Mouse (Mus musculus): ENCODE results near the gene Gm14597. TPM values are rescaled to one million over a fixed set of nuclear protein-coding genes. Genes with fewer than 3 reads are reported as not detected.
"Not testable (repeated sequence)": the region's sequence is repeated elsewhere in the genome, so short reads cannot be mapped to it uniquely, and the experiment has no call there.

The Gm14597 gene
- not detected for total RNA-seq (2021)
- long read RNA-seq, experiment 1 = 0 reads
- long read RNA-seq, experiment 2 = 0 reads

- DNase-seq = not testable (repeated sequence)
These were observed at the start of gene Gm14597 for GRCm38 (mm10) chrX:53608879-53609278. TSS of gene Gm14597 (minus strand) at chrX:53608979.

GRCm38 (mm10) chrX:53652917-53653316, 44.1 kb upstream of the Gm14597 start:
- DNase-seq = not testable (repeated sequence)

- peak in 1 of 2 experiments; percentile 28 for DNase-seq
These were observed 37.1 kb upstream of the Gm14597 start for GRCm38 (mm10) chrX:53645885-53646284.

- DNase-seq = peak; percentile 91
These were observed 34.5 kb upstream of the Gm14597 start, which contains the start of gene Rtl8a for GRCm38 (mm10) chrX:53642980-53643961. TSS of gene Rtl8a (minus strand) at chrX:53643682.

GRCm38 (mm10) chrX:53642604-53642979, 33.8 kb upstream of the Gm14597 start:
- DNase-seq = not testable (repeated sequence)

- not testable (repeated sequence) for DNase-seq
These were observed 29.3 kb upstream of the Gm14597 start for GRCm38 (mm10) chrX:53638107-53638506.

GRCm38 (mm10) chrX:53611395-53611794, 2.6 kb upstream of the Gm14597 start:
- DNase-seq = not testable (repeated sequence)

- DNase-seq = peak; percentile 52 to 88
These were observed 1.8 kb upstream of the Gm14597 start for GRCm38 (mm10) chrX:53610571-53610970.

GRCm38 (mm10) chrX:53608122-53608813, 511 bp downstream of the Gm14597 start:
- peak; percentile 4 to 14 for DNase-seq

GRCm38 (mm10) chrX:53607242-53608121, 1.3 kb downstream of the Gm14597 start, which contains the start of gene Rtl8c:
TSS of gene Rtl8c (plus strand) at chrX:53608032.
- DNase-seq = peak; percentile 70 to 74

- not testable (repeated sequence) for DNase-seq
These were observed 2.6 kb downstream of the Gm14597 start for GRCm38 (mm10) chrX:53606176-53606575.

- DNase-seq = peak; percentile 15 to 85
These were observed 8.8 kb downstream of the Gm14597 start for GRCm38 (mm10) chrX:53599993-53600392.

- not testable (repeated sequence) for DNase-seq
These were observed 25.4 kb downstream of the Gm14597 start for GRCm38 (mm10) chrX:53583404-53583803.

- DNase-seq = not testable (repeated sequence)
These were observed 27.4 kb downstream of the Gm14597 start for GRCm38 (mm10) chrX:53581407-53581806.

- DNase-seq = no peak
These were observed 29.5 kb downstream of the Gm14597 start for GRCm38 (mm10) chrX:53579311-53579710.

Other genes starting within 250 kb of the Gm14597 start
- 10 to 100 TPM; 36.6 to 39.7 TPM for gene Mospd1, start 238.5 kb downstream of the Gm14597 start, total RNA-seq (2021)
- gene Etd, start 174.1 kb downstream of the Gm14597 start, total RNA-seq (2021) = not detected
- 10 to 100 TPM; 19.4 to 22.9 TPM for gene Rtl8c, start 947 bp downstream of the Gm14597 start, total RNA-seq (2021)
- 100 to 1,000 TPM; 139 to 164 TPM for gene Rtl8a, start 34.7 kb upstream of the Gm14597 start, total RNA-seq (2021)
- gene Rtl8b, start 61.4 kb upstream of the Gm14597 start, total RNA-seq (2021) = 100 to 1,000 TPM in 1 of 2 experiments, 10 to 100 TPM in 1; 89.7 to 125 TPM
- not detected for gene 4930502E18Rik, start 115.8 kb upstream of the Gm14597 start, total RNA-seq (2021)
- gene 1700013H16Rik, start 148.9 kb upstream of the Gm14597 start, total RNA-seq (2021) = not detected
- gene Zfp36l3, start 167.4 kb upstream of the Gm14597 start, total RNA-seq (2021) = not detected
- 1 to 10 TPM in 1 of 2 experiments, under 1 TPM in 1; 0.99 to 1.4 TPM for gene Xlr, start 188.7 kb upstream of the Gm14597 start, total RNA-seq (2021)

Data from heart, adult 18-20 months (tissue).